Mouse (Mus musculus): Measurements from ENCODE around the gene Zfp385b. TPM values are rescaled to one million over a fixed set of nuclear protein-coding genes. Genes with fewer than 3 reads are reported as not detected.

Zfp385b gene
- polyA plus RNA-seq, 1 experiment from 2014 or later, result 6.8 TPM

- Histone ChIP-seq H3K4me2 (ENCODE audit: low read depth, low read length) (no peak overlapping the region), H3K9ac (replicated peaks) (no peak overlapping the region), H3K4me3 (ENCODE audit: low read depth, low read length) (no peak overlapping the region), H3K9me3 (ENCODE audit: low read length) (no peaks in the 10 kb centered on the region), H3K27me3 (ENCODE audit: insufficient read depth, low read length) (no peaks in the 10 kb centered on the region), H3K4me1 (ENCODE audit: insufficient read depth) (no peaks in the 10 kb centered on the region), H3K27ac (ENCODE audit: low read depth) (no peak overlapping the region), H3K36me3 (replicated peaks; ENCODE audit: insufficient read depth, low read length) (0 out of 2 replicates have a peak, but pooled peaks cover 2% of the 10 kb centered on the region)
- no peak for TF ChIP-seq EP300 (IDR thresholded peaks at IDR 0.05; ENCODE audit: low read depth)
- TF ChIP-seq CTCF (IDR thresholded peaks at IDR 0.05; ENCODE audit: low read depth), result no peak
- WGBS (ENCODE audit: insufficient replicate concordance), result 69% methylated on average over 11 of the region's 11 CpGs
- DNase-seq (no peak), ATAC-seq (no peak)
Observed at GRCm38 (mm10) chr2:77472254-77472837, 347.1 kb downstream of the Zfp385b start.

DNA sequence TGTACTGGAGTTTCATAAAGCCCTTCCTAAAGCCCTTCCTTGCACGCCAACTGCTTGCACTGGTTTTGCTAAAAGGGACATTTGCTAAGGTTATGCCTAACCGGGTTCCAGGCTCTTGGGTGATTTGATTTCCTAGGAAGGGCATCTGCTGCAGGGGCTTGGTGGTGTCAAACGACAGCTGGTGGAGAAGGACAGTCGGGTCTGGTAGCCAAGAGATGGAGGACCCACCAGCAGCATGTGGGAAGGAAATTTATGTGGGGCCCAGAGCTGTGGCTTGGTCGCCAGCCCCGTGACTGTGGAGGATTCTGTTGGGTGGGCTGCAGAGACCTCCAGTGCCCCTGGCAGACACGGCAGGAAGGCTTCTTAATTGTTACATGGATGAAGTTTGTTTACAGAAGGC, 348.7 kb downstream of the Zfp385b start:
- H3K9me3 ChIP-seq (ENCODE audit: low read length), result no peaks in the 10 kb centered on the region
- H3K4me3 ChIP-seq (ENCODE audit: low read depth, low read length), result no peak overlapping the region
- ATAC-seq, result no peak
- no peak overlapping the region for H3K9ac ChIP-seq (replicated peaks)
- H3K36me3 ChIP-seq (replicated peaks; ENCODE audit: insufficient read depth, low read length), result 0 out of 2 replicates have a peak, but pooled peaks cover 2% of the 10 kb centered on the region
- no peaks in the 10 kb centered on the region for H3K27me3 ChIP-seq (ENCODE audit: insufficient read depth, low read length)
- H3K27ac ChIP-seq (ENCODE audit: low read depth), result no peak overlapping the region
- 60% methylated on average over 7 of the region's 7 CpGs for WGBS (ENCODE audit: insufficient replicate concordance)
- no peak overlapping the region for H3K4me2 ChIP-seq (ENCODE audit: low read depth, low read length)
- no peak for TF ChIP-seq EP300 (IDR thresholded peaks at IDR 0.05; ENCODE audit: low read depth)
- TF ChIP-seq CTCF (IDR thresholded peaks at IDR 0.05; ENCODE audit: low read depth), result no peak
- H3K4me1 ChIP-seq (ENCODE audit: insufficient read depth), result no peaks in the 10 kb centered on the region
- no peak for DNase-seq

DNA sequence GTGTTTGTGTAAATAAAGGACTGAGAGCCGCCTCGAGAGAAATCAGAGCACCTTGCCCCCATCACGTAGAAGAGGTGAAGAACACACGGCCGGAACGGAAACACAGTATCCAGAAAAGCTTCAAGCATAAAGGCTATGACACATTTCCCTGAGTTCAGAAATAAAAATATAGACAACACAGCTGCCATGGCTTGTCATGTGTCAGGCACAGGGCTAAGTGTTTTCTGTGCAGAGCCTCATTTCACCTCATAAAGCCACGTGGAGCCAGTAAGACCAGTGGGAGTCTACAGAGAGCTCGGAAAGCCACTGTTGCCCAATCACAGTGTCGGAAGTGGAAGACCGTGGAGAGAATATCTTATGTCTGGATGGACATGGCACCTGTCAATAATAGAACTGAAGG, 358.0 kb downstream of the Zfp385b start:
- no peaks in the 10 kb centered on the region for H3K27me3 ChIP-seq (ENCODE audit: insufficient read depth, low read length)
- no peaks in the 10 kb centered on the region for H3K9me3 ChIP-seq (ENCODE audit: low read length)
- TF ChIP-seq EP300 (IDR thresholded peaks at IDR 0.05; ENCODE audit: low read depth) (no peak), CTCF (IDR thresholded peaks at IDR 0.05; ENCODE audit: low read depth) (no peak)
- H3K4me1 ChIP-seq (ENCODE audit: insufficient read depth), result no peaks in the 10 kb centered on the region
- no peak overlapping the region for H3K27ac ChIP-seq (ENCODE audit: low read depth)
- H3K36me3 ChIP-seq (replicated peaks; ENCODE audit: insufficient read depth, low read length), result no peaks in the 10 kb centered on the region
- no peak overlapping the region for H3K4me3 ChIP-seq (ENCODE audit: low read depth, low read length)
- DNase-seq (no peak), ATAC-seq (no peak)
- no peak overlapping the region for H3K4me2 ChIP-seq (ENCODE audit: low read depth, low read length)
- WGBS (ENCODE audit: insufficient replicate concordance), result 85% methylated on average over 10 of the region's 10 CpGs
- no peak overlapping the region for H3K9ac ChIP-seq (replicated peaks)

- no peak for ATAC-seq
- Histone ChIP-seq H3K4me3 (ENCODE audit: low read depth, low read length) (no peak overlapping the region), H3K4me2 (ENCODE audit: low read depth, low read length) (no peak overlapping the region), H3K9ac (replicated peaks) (no peak overlapping the region), H3K36me3 (replicated peaks; ENCODE audit: insufficient read depth, low read length) (no peaks in the 10 kb centered on the region), H3K4me1 (ENCODE audit: insufficient read depth) (no peaks in the 10 kb centered on the region), H3K9me3 (ENCODE audit: low read length) (no peaks in the 10 kb centered on the region), H3K27me3 (ENCODE audit: insufficient read depth, low read length) (no peaks in the 10 kb centered on the region), H3K27ac (ENCODE audit: low read depth) (no peak overlapping the region)
- WGBS (ENCODE audit: insufficient replicate concordance), result 81% methylated on average over 6 of the region's 6 CpGs
- TF ChIP-seq CTCF (IDR thresholded peaks at IDR 0.05; ENCODE audit: low read depth) (no peak), EP300 (IDR thresholded peaks at IDR 0.05; ENCODE audit: low read depth) (no peak)
- no peak for DNase-seq
Observed at GRCm38 (mm10) chr2:77460011-77460410, 359.4 kb downstream of the Zfp385b start.

- Histone ChIP-seq H3K4me3 (ENCODE audit: low read depth, low read length) (no peak overlapping the region), H3K27me3 (ENCODE audit: insufficient read depth, low read length) (no peaks in the 10 kb centered on the region), H3K4me2 (ENCODE audit: low read depth, low read length) (no peak overlapping the region), H3K9ac (replicated peaks) (no peak overlapping the region), H3K27ac (ENCODE audit: low read depth) (no peak overlapping the region), H3K4me1 (ENCODE audit: insufficient read depth) (no peaks in the 10 kb centered on the region), H3K36me3 (replicated peaks; ENCODE audit: insufficient read depth, low read length) (no peaks in the 10 kb centered on the region), H3K9me3 (ENCODE audit: low read length) (no peaks in the 10 kb centered on the region)
- ATAC-seq, result no peak
- 84% methylated on average over 6 of the region's 6 CpGs for WGBS (ENCODE audit: insufficient replicate concordance)
- no peak for DNase-seq
- TF ChIP-seq CTCF (IDR thresholded peaks at IDR 0.05; ENCODE audit: low read depth) (no peak), EP300 (IDR thresholded peaks at IDR 0.05; ENCODE audit: low read depth) (no peak)
Observed at GRCm38 (mm10) chr2:77458431-77458830, 361.0 kb downstream of the Zfp385b start.

DNA sequence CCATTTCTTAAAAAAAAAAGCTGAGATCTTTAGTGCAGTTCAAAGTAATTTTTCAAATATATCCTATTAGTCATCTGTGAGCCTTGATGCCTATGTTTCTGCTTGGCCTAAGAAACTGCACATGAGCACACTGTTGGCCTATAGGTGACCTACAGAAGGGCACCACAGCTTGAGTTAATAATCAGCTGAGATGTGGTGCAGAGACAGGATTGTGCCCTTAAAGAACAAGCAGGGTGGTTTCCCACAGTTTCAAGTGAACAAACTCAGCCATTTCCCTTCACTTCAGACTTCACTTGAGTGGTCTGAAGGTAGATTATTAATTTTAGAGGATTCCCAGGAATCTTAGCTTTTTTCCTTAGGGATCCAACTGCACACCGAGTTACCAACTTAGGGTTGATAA, 362.3 kb downstream of the Zfp385b start:
- no peaks in the 10 kb centered on the region for H3K36me3 ChIP-seq (replicated peaks; ENCODE audit: insufficient read depth, low read length)
- no peaks in the 10 kb centered on the region for H3K4me1 ChIP-seq (ENCODE audit: insufficient read depth)
- no peak overlapping the region for H3K4me3 ChIP-seq (ENCODE audit: low read depth, low read length)
- TF ChIP-seq CTCF (IDR thresholded peaks at IDR 0.05; ENCODE audit: low read depth) (no peak), EP300 (IDR thresholded peaks at IDR 0.05; ENCODE audit: low read depth) (no peak)
- no peaks in the 10 kb centered on the region for H3K27me3 ChIP-seq (ENCODE audit: insufficient read depth, low read length)
- ATAC-seq, result no peak; the same call in 1 of the 2 replicates
- no peaks in the 10 kb centered on the region for H3K9me3 ChIP-seq (ENCODE audit: low read length)
- DNase-seq, result no peak
- H3K27ac ChIP-seq (ENCODE audit: low read depth), result no peak overlapping the region
- H3K4me2 ChIP-seq (ENCODE audit: low read depth, low read length), result no peak overlapping the region
- H3K9ac ChIP-seq (replicated peaks), result no peak overlapping the region
- 31% methylated on average over 1 of the region's 1 CpGs for WGBS (ENCODE audit: insufficient replicate concordance)

Data from liver, postnatal 0 days (tissue).